Mouse (Mus musculus) c-Kit-negative CD71-positive TER-119-positive erythroid progenitor cells, embryonic 14.5 days (primary cell): ENCODE results near the gene Dock6.
"Not testable (repeated sequence)": the region's sequence is repeated elsewhere in the genome, so short reads cannot be mapped to it uniquely, and the experiment has no call there.

ENCODE experiments used
- DNase-seq: peaks from one replicate; pipeline ENCODE4 v3.0.0-alpha.2; 2013; ENCODE audit warnings: low read depth, low spot score

Dock6 gene

DNA sequence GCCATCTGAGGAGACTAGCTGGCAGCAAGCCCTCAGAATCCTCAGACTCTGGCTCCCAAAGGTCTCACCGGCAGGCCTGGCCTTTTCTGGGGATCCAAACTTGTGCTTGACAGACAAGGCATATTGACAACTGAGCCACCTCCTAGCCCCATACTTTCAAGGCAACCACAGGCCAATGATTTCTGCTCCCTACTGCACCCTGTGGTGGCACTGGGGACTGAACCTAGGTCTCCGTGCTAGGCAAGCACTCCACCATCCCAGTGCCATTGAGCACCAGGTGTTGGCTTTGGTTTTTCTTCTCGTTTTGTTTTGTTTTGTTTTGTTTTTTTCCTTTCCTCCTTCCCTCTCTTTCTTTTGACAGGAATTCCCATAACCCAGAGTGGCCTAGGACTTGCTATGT, 43.9 kb downstream of the Dock6 start:
- DNase-seq: no peak

DNA sequence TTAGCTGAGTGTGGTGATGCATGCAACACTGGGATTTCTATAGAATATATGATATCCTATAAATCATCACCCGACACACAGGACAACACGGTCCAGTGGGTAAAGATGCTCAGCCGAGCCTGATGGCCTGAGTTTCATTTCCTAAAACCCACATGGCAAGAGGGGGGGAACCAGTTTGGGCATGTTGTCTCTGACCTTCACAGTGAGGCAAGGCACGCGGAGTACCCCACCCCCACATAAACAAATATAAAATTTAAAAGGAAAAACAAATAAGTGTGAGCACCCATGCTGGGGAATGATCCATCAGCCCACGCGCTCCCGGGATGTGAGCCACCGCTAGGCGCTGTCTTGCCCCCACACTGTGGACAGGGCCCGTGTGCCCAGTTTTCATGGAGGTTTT, 45.5 kb downstream of the Dock6 start:
- no peak for DNase-seq

DNA sequence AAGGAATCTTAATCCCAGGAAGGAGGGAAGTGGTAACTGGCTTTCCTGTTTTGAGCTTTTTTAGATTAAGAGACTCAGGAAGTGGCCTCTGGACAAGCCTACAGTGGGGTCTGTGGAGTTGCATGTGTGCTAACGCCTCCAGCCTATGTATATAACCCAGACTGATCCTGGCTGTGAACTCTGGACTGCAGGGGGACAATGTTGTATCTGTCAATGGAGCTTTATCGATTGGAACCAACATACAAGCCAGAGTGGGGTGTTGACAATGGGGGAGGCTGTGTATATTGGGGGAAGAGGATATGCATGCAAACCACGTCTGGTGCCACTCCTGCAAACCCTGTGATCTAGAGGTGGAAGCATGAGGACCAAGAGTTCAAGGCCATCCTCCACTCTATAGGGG, 46.1 kb downstream of the Dock6 start:
- no peak for DNase-seq

DNA sequence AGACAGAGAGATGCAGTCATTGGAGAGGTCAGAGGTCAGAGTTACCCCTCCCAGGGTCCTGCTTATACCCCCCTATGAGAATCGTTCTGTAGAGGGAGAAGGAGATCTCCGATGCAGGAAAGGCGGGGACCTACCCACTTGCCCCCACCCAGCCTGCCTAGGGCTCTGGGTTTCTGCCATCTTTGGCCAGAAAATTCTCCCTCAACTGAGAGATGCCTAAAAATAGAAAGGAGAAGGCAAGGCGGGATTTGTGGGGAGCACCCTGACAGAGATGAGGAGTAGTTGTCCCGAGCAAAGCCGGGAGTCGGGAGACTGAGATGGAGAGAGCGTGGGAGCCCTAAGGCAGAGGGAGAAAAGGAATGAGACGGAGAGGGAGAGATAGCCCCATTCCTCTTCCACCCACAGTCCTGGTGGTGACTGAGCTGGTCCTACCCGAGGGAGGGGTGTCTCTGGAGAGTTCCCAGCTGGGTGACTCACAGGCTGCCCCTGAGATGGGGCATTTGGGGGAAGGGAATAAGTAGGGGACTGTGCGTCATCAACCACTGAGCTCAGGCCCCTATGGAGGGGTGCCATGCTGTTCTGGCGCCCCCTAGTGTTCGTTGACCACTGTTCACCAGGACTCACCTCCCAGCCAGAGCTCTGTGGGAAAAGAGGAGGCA, 48.3 kb downstream of the Dock6 start:
- DNase-seq: peak; percentile 57

DNA sequence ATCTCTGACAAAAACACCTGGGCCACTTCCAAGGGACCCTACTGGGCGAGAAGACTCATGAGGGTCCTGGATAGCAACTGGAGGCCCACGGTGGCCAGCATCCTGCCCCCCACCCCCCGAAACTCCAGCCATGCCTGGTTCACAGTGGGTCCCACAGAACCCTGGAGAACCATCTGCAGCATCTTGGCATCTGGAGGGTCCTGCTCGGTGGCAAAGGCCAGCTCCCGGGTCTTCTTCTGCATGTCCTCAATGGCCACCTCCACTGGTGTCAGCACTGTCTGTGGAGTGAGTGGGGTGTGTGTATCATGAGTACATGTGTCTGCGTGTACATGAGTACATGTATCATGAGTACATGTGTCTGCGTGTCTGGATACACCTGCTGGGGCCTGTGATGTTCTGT, 50.8 kb downstream of the Dock6 start:
- DNase-seq: no peak

DNA sequence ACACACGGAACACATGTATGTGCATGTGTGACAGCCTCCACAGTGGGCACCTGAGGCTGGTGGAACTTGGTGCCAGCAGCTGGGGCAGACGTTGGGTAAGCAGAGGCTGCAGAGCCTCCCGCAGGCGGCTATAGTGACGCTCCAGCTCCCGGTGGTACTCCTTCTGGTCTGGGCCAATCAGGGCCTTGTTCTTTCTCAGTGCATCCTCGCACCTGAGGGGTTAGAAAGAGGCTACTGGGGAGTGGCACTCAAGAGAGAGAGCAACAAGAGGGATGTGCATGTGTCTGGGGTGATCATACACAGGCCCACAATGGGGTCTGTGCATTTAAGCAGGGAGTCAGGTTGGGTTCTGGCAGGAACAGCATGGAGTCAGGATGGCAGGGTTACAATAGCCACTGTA, 51.3 kb downstream of the Dock6 start:
- DNase-seq: no peak

DNA sequence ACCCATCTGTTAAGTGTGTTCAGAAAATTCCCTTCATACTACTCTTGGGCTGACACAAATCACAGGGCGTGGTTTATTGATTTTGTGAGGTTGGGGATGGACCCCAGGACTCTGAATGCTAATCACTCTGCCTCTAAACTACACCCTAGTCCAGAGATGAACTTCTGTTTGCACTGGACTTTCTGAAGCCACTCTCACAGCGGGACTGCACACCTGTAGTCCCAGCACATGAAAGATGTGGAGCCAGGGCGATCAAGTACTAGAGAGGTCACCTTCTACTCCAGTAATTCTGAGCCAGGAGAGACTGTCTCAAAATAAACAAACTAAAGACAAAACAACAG, 53.5 kb downstream of the Dock6 start:
- DNase-seq: no peak

DNA sequence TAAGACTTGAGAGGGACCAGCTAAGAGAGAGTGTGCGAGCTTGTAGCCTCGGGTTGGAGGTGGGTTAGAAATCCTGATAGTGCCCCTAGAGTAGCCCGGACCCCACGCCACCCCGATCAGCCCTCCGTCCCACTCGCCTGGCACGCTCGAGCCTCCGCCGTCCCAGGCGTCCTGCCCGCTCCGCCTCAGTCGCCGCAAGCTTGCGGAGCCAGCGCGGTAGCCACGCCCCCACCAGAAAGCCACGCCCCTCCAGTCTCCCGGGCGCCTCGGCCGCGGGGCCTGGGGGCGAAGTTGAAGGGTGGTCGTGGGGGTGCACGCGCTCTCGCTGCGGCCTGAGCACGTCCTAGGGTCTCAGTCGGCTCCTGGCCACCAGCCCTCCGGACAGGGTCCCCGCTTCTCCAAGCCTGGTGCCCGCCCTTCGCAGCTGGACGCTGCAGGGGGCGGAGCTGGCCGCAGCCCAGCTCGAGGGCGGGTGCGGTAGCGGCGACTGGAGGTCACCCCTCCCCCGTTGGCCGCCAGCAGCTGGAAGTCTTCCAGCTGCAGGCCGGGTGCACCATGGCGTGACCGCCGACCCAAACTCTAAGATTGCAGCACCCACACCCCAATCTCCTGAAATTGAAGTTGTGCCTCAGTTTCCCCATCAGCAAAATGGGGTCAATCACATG, 54.0 kb downstream of the Dock6 start, which contains the start of gene Kank2:
TSS of gene Kank2 (minus strand) at position 400 of the 665 bp plus-strand sequence.
- peak; percentile 49 for DNase-seq

DNA sequence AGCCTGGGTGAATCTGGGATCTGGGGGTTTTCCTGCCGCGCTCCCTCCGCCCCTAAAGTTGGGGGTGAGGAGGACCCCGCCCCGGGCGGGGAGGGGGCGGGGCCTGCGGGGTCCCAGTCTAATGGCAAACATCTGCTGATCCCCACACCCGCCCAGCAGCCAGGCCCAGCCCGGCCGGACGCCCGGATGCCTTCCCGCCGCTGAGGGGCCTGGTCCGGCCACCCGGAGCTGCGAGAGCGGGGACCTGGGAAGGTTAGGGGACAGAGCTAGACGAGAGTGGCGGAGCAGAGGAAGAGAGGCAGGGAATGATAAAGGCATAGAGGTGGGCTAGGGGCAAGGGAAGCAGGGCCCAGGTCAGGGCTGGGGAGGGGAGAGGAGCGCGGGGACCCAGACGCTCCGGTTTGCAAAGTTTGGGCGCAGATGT, 54.5 kb downstream of the Dock6 start:
- DNase-seq: no peak

DNA sequence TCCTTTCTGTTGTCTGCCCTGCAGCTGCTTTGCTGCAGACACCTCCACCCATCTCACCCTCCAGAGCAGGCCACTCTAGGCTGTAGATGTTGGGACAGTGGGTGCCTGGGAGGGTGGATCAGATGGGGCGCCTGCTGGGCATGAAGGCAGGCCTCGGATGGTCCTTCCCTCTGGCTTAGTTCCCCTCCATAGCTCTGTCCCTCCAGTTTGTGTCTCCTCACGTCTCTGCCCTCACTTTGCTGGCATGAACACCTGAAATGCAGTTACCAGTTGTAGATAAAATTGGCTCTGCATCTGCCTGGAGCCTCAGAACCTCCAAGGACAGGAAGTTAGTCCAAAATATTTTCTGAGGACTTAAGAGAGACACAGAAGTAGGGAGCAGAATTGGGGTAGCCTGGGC, 55.5 kb downstream of the Dock6 start:
- DNase-seq: no peak

DNA sequence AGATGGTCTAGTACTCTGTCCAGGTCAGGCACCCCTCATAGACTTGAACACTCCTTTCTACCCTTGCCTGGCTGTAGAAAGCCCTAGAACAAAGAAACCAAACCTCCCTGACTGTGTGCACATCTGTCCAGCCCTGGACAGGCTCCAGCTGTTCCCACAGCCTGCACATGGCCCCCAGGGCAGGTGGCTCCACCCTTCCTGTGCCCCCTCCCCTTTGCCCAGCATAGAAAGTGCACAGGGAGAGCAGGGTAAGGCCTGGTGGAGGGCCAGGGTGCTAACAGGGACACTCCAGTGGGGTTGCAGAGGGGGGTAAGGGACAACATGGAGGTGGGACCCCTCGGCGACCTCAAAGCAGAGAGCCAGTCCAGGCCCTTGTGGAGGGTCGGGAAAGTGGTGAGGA, 56.2 kb downstream of the Dock6 start:
- DNase-seq: no peak

DNA sequence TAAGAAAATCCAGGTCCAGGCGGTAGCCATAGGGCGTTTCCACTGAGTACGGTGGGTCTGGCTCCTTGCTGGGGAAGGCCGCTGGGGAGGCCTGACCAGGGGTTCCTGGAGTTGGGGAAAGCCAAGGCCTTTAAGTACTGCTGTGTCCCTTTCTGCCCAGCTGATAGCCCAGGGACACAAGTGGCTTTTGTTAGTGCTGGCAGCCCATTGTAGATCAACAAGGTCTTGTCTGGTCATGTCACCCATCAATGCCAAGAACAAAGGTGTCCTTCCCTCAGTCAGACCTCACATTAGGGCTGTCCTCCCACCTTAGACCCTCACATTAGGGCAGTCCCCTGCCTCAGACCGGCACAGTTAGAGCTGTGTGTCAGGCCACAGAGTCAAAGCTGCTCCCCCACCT, 56.9 kb downstream of the Dock6 start:
- no peak for DNase-seq

DNA sequence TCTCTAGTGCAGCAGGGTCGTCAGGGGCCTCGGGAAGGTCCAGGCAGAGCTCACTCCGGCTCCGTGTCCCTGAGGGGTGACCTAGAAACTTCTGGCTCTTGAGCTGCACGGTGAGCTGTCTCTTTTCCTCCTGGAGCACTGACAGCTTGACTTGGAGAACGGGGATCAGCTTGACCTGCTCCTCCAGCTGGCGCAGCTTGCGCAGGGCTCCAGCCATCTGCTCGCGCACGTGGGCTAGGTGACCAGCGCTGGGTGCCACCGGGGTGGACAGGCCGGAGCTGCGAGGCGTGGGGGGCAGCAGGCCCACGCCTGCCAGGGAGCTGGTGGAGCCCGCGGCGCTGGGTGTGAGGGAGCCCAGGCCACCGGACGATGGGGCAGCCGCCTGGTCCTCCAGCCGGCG, 57.5 kb downstream of the Dock6 start:
- no peak for DNase-seq

DNA sequence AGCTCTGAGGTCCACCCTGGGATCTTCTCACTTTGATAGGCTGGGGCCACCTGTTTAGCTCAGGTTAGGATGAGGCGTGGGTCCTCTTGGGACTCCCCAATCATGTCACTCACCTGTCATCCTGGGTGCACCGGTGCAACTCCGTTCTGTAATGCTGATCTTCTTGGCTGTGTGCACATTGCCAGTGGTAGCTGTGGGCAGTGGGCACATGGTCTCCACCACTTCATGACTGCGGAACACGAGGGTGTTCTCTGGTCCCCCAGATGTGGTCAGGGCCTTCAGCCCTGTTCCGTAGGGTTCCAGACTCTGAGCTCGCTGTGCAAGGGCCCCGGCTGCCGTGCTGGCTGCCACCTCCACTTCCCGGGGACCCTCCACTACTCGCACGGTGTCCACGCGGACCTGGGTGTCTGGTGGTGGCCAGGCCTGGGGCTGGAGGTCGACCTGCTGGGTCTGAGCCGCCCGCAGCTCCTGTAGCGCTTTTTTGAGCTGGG, 58.0 kb downstream of the Dock6 start:
- DNase-seq: no peak

DNA sequence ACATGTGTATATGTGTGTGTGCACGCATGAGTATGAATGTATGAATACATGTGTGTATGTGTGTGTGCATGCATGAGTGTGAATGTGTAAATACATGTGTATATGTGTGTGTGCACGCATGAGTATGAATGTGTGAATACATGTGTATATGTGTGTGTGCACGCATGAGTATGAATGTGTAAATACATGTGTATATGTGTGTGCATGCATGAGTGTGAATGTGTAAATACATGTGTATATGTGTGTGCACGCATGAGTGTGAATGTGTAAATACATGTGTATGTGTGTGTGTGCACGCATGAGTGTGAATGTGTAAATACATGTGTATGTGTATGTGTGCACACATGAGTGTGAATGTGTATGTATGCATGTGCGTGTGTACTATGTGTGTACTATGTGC, 58.9 kb downstream of the Dock6 start:
- not testable (repeated sequence) for DNase-seq

DNA sequence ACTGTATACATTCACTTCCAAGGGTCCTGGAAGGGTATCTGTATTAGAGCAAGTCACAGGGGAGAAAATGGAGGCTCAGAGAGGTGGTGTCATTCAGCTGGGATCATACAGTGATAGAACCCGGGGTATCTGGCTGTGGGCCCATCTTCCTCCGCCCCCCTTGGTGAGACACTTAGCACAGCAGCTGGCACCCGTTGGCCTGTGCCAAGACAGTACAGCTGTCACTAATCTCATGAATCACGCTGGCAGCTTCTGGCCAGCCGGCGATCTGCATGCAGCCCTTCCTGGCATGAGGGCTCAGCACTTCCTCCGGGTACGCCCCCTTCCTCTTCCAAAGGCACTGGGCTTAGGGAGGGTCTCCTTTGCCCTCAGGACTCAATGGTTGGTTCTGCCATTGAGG, 59.8 kb downstream of the Dock6 start:
- no peak for DNase-seq

DNA sequence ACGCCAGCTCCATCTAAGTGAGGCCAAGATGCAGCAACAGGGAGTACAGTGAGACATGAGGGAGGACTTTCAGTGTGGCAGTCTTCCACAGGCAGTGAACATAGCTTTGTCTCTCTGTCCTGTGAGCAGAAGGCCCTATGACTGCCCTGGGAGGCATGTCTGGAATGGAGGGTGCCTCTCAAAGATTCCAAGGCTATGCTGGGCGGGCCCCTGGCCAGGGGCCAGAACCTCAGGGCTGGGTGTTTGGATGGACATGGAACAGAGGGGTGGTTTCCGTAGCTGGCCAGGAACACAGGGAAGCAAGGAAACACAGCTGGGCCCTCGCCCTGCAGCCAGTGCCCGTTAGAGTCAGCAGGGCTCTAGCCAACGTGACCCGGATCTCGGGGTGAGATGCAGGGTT, 60.6 kb downstream of the Dock6 start:
- DNase-seq: no peak

DNA sequence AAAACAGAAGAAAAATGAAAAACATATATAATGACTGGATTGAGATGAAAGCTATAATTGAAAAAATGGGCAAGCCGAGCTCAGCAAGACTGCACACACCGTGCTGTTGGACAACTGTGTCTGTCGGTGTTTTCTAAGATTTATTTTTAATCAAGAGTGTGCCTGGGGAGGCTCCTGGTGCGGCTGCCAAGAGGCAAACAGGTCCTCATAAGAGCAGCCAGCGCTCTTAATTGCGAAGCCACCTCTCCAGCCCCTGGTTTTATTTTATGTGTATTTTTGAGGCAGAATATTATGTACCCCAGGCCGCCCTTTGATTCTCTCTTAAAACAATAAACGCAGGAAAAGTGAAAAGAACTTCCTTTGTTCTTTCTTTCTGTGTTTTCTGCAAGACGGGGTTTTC, 64.2 kb downstream of the Dock6 start:
- no peak for DNase-seq

DNA sequence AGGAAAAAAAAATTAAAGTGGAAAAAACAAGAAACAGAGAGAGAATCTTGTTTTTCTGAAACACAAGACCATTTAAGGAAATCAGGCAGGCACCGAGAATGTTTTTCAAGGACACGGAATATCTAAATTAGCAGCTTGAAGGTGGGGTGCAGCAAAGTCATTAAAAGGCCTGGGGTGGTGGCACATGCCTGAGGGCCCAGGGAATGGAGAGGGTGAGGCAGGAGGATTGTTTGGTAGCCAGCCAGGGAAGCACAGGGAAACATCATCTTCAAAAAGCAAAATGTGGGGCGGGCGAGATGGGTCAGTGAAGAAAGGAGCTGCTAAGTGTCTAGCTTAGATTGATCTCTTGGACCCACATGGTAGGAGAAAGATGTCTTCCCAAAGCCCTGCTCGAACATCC, 64.8 kb downstream of the Dock6 start:
- no peak for DNase-seq

DNA sequence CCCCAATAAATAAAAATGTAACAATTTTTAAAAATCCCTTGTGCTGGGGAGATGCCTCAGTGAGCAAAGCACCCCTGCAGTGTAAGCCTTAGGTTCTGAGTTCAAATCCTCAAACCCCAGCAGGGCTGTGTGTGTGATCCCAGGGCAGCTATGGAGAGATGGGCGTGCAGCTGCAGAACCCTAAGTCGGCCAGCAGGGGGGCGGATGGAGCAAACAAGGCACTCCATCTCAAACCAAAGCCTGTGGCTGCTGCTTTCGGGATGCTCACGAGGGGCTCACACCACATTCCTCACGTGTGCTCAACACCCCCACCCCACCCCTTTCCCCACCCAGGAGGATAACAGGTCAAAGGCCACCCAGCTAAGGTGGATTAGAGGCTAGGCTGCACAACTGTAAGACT, 65.5 kb downstream of the Dock6 start:
- DNase-seq: no peak

DNA sequence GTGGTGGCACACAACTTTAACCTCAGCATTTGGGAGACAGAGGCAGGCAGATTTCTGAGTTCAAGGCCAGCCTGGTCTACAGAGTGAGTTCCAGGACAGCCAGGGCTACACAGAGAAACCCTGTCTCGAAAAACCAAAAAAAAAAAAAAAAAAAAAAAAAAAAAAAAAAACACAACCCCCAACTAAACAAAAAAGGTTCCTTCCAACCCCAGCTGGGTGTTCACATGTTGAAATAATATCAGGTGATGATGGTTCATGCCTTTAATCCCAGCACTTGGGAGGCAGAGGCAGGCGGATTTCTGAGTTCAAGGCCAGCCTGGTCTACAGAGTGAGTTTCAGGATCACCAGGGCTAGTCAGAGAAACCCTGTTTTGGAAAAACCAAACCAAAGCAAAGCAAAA, 66.1 kb downstream of the Dock6 start:
- DNase-seq: not testable (repeated sequence)

DNA sequence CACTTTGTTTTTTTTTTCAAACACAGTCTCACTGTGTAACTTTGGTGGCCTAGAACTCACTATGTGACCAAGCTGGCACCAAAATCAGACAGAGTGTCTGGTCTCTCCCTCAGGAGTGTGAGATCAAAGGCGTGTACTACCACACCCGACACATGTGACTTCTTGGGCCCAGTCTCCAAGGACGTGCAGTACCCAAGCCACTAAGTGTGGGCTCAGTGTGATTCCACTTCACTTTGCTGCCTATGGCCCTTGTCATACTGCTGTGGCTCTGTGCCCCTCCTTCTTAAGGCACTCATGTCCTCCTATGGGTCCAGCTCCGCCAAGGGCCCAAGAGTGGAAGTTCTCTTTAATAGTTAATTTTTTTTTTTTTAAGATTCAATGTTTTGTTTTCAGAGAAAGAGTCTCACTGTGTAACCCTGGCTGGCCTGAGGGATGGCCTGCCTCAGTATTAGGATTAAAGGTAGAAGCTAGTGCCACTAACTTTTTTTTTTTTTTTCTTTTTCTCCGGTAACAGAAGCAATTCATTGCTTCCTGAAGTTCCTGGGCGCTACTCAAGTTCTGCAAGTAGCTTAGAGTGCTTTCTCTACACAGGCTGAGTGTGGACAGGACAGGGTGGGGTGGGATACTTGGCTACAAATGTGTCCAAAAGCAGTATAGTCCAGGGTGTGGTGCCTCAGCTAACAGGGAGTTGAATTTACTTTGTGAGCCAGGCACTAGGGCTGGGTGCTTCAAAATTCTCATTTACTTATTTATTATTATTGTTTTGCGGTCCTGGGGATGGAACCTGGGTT, 67.7 kb downstream of the Dock6 start:
- DNase-seq: no peak
